Mouse (Mus musculus) large intestine, adult 2 months (tissue): Measurements from ENCODE around the gene Lcn2. TPM values are rescaled to one million over a fixed set of nuclear protein-coding genes. Genes with fewer than 3 reads are reported as not detected.
A peak's percentile ranks its signal among the peaks of the same experiment; 100 is the strongest.

Source experiments
- DNase-seq: peaks from one replicate; pipeline ENCODE4 v3.0.0-alpha.2; 2012; ENCODE audit warnings: low read depth, low spot score
- WGBS: fragments of 180-500 bp; shearing (Covaris S2); methylation state at CpG from one replicate; pipeline ENCODE4 v1.1.7; 2018; 5-methylcytosine and 5-hydroxymethylcytosine counted together
- polyA plus RNA-seq: library from polyadenylated mRNA; depleted of rRNA; stranded (reverse); fragments of >200 nt; gene quantifications from 2 replicates; pipeline ENCODE4 v1.2.3, GENCODE M21; 2012

The Lcn2 gene
- polyA plus RNA-seq, 1 experiment: 18.0 TPM

GRCm38 (mm10) chr2:32416556-32416955, 28.5 kb upstream of the Lcn2 start:
- WGBS: 80% methylated on average over 2 of the region's 2 CpGs

GRCm38 (mm10) chr2:32415801-32416200, 27.7 kb upstream of the Lcn2 start:
- no peak for DNase-seq
- WGBS: 93% methylated on average over 12 of the region's 12 CpGs

More at GRCm38 (mm10) chr2:32416556-32416955, 28.5 kb upstream of the Lcn2 start:
- no peak for DNase-seq

GRCm38 (mm10) chr2:32413936-32414335, 25.9 kb upstream of the Lcn2 start:
- no peak for DNase-seq
- WGBS: 50% methylated on average over 5 of the region's 5 CpGs

GRCm38 (mm10) chr2:32412742-32413531, 24.9 kb upstream of the Lcn2 start:
- no peak for DNase-seq
- WGBS: 74% methylated on average over 6 of the region's 6 CpGs

GRCm38 (mm10) chr2:32411407-32411806, 23.4 kb upstream of the Lcn2 start:
- no peak for DNase-seq
- 86% methylated on average over 7 of the region's 7 CpGs for WGBS

GRCm38 (mm10) chr2:32408429-32409424, 20.7 kb upstream of the Lcn2 start:
- 60% methylated on average over 25 of the region's 25 CpGs for WGBS
- DNase-seq: no peak

GRCm38 (mm10) chr2:32407144-32407824, 19.2 kb upstream of the Lcn2 start:
- WGBS: 74% methylated on average over 7 of the region's 7 CpGs
- DNase-seq: no peak

GRCm38 (mm10) chr2:32404663-32405062, 16.6 kb upstream of the Lcn2 start:
- peak; percentile 100 for DNase-seq
- 20% methylated on average over 2 of the region's 2 CpGs for WGBS

GRCm38 (mm10) chr2:32396695-32397094, 8.6 kb upstream of the Lcn2 start:
- no peak for DNase-seq
- 0% methylated on average over 15 of the region's 15 CpGs for WGBS

- DNase-seq: peak; percentile 84
- under 1% methylated on average over 59 of the region's 59 CpGs for WGBS
Observed at GRCm38 (mm10) chr2:32395946-32396621, 8.0 kb upstream of the Lcn2 start.

GRCm38 (mm10) chr2:32395484-32395945, 7.5 kb upstream of the Lcn2 start, which contains the start of gene Ptges2:
TSS of gene Ptges2 (plus strand) at chr2:32395896.
- WGBS: under 1% methylated on average over 31 of the region's 31 CpGs
- peak; percentile 85 for DNase-seq

GRCm38 (mm10) chr2:32394973-32395372, 6.9 kb upstream of the Lcn2 start:
- DNase-seq: no peak
- 1% methylated on average over 8 of the region's 8 CpGs for WGBS

- WGBS: 67% methylated on average over 5 of the region's 5 CpGs
- no peak for DNase-seq
Observed at GRCm38 (mm10) chr2:32392063-32392462, 4.0 kb upstream of the Lcn2 start.

- 75% methylated on average over 8 of the region's 8 CpGs for WGBS
Observed at GRCm38 (mm10) chr2:32390871-32391270, 2.8 kb upstream of the Lcn2 start.

GRCm38 (mm10) chr2:32389157-32389556, 1.1 kb upstream of the Lcn2 start:
- DNase-seq: no peak
- WGBS: 79% methylated on average over 2 of the region's 2 CpGs

More at GRCm38 (mm10) chr2:32390871-32391270, 2.8 kb upstream of the Lcn2 start:
- no peak for DNase-seq

GRCm38 (mm10) chr2:32382689-32383088, 5.4 kb downstream of the Lcn2 start:
- WGBS: 73% methylated on average over 2 of the region's 2 CpGs
- DNase-seq: no peak

GRCm38 (mm10) chr2:32381775-32382223, 6.3 kb downstream of the Lcn2 start, which contains the start of gene 1110008P14Rik:
TSS of gene 1110008P14Rik (minus strand) at chr2:32381938.
- WGBS: under 1% methylated on average over 43 of the region's 47 CpGs
- DNase-seq: peak; percentile 87

GRCm38 (mm10) chr2:32381141-32381774, 6.8 kb downstream of the Lcn2 start:
- WGBS: under 1% methylated on average over 27 of the region's 27 CpGs

More at GRCm38 (mm10) chr2:32381141-32381774, 6.8 kb downstream of the Lcn2 start:
- no peak for DNase-seq
